ENCODE assay signal across 8 mouse cellular contexts in genomic region chr3:97680631-97681320, GRCm38 (mm10). TPM values are rescaled to one million over a fixed set of nuclear protein-coding genes. Genes with fewer than 3 reads are reported as not detected.
DNase-seq lines count a peak whose midpoint lies in the region; ATAC-seq lines count a peak whose summit lies in the region.

No protein-coding gene starts in this region.

- peak overlapping the region; percentile 41 for H3K4me3 ChIP-seq in embryonic facial prominence, embryonic 12.5 days
- peak overlapping the region; percentile 40 for H3K4me3 ChIP-seq in limb, embryonic 12.5 days (replicated peaks)
- peak overlapping the region; percentile 43 for H3K4me3 ChIP-seq in midbrain, embryonic 13.5 days (replicated peaks)

- peak; percentile 23 for DNase-seq in 3T3-L1 (ENCODE audit: low read depth, low spot score)
- DNase-seq in adrenal gland, postnatal 36 days: peak; percentile 87 to 91
- peak; percentile 83 to 91 for DNase-seq in heart, adult 18-20 months
- DNase-seq in kidney, adult 18-20 months: peak; percentile 86
- DNase-seq in spleen, adult 12 weeks (ENCODE audit: low spot score): peak; percentile 68

- peak overlapping the region; percentile 75 for H3K4me2 ChIP-seq in embryonic facial prominence, embryonic 12.5 days (replicated peaks)
- H3K4me2 ChIP-seq in limb, embryonic 12.5 days: peak overlapping the region; percentile 69
- H3K4me2 ChIP-seq in midbrain, embryonic 13.5 days (replicated peaks): peak overlapping the region; percentile 68

- H3K27me3 ChIP-seq in embryonic facial prominence, embryonic 12.5 days: no peaks in the 10 kb centered on the region
- H3K27me3 ChIP-seq in limb, embryonic 12.5 days: peaks cover 46% of the 10 kb centered on the region
- H3K27me3 ChIP-seq in midbrain, embryonic 13.5 days: peaks cover 40% of the 10 kb centered on the region

- H3K36me3 ChIP-seq in embryonic facial prominence, embryonic 12.5 days: no peaks in the 10 kb centered on the region
- no peaks in the 10 kb centered on the region for H3K36me3 ChIP-seq in limb, embryonic 12.5 days
- H3K36me3 ChIP-seq in midbrain, embryonic 13.5 days: no peaks in the 10 kb centered on the region

- peaks cover 11% of the 10 kb centered on the region; the same call in 1 of the 2 replicates for H3K4me1 ChIP-seq in embryonic facial prominence, embryonic 12.5 days
- peaks cover 19% of the 10 kb centered on the region for H3K4me1 ChIP-seq in limb, embryonic 12.5 days (replicated peaks)
- H3K4me1 ChIP-seq in midbrain, embryonic 13.5 days (replicated peaks): peaks cover 23% of the 10 kb centered on the region

- ATAC-seq in embryonic facial prominence, embryonic 12.5 days (ENCODE audit: insufficient number of reproducible peaks, insufficient read depth, low FRiP score, low TSS enrichment): peak; percentile 79
- peak; percentile 57; the same call in 1 of the 2 replicates for ATAC-seq in limb, embryonic 12.5 days (ENCODE audit: insufficient number of reproducible peaks, insufficient read depth, low FRiP score, low TSS enrichment, low read depth)
- peak; percentile 82 for ATAC-seq in midbrain, embryonic 13.5 days

- peak overlapping the region; percentile 8; the same call in 1 of the 2 replicates for H3K9ac ChIP-seq in embryonic facial prominence, embryonic 12.5 days
- peak overlapping the region; percentile 60 for H3K9ac ChIP-seq in limb, embryonic 12.5 days (replicated peaks)
- peak overlapping the region; percentile 46; the same call in 1 of the 2 replicates for H3K9ac ChIP-seq in midbrain, embryonic 13.5 days (replicated peaks)

- WGBS in embryonic facial prominence, embryonic 12.5 days: 2% methylated on average over 28 of the region's 28 CpGs
- 1% methylated on average over 28 of the region's 28 CpGs for WGBS in limb, embryonic 12.5 days
- WGBS in midbrain, embryonic 13.5 days: 2% methylated on average over 28 of the region's 28 CpGs

- H3K9me3 ChIP-seq in embryonic facial prominence, embryonic 12.5 days: no peaks in the 10 kb centered on the region
- H3K9me3 ChIP-seq in limb, embryonic 12.5 days: no peaks in the 10 kb centered on the region
- H3K9me3 ChIP-seq in midbrain, embryonic 13.5 days: no peaks in the 10 kb centered on the region

- no peak overlapping the region for H3K27ac ChIP-seq in embryonic facial prominence, embryonic 12.5 days
- no peak overlapping the region for H3K27ac ChIP-seq in limb, embryonic 12.5 days
- no peak overlapping the region for H3K27ac ChIP-seq in midbrain, embryonic 13.5 days

RNA-seq across cellular contexts. Expression of gene Gm17651, which starts 6.3 kb away (rescaled TPM):
- total RNA-seq in adrenal gland, postnatal 36 days (2021): not detected
- polyA plus RNA-seq in embryonic facial prominence, embryonic 12.5 days (2016; fragmentation: Nextera tagmentation; extraction: Ambion mirVana): not detected in 2 replicates
- not detected for total RNA-seq in heart, adult 18-20 months (2021)
- polyA plus RNA-seq in limb, embryonic 12.5 days (2016; fragmentation: Nextera tagmentation; extraction: Ambion mirVana): not detected in 2 replicates
- polyA plus RNA-seq in midbrain, embryonic 13.5 days (2015; fragmentation: Nextera tagmentation; extraction: Ambion mirVana): not detected in 2 replicates

RNA-seq across cellular contexts. Expression of gene Prkab2, which starts 22.8 kb away (rescaled TPM):
- total RNA-seq in adrenal gland, postnatal 36 days (2021): 10 to 100 TPM in 1 of 2 experiments, 1 to 10 TPM in 1; 7.5 to 10.5 TPM
- polyA plus RNA-seq in embryonic facial prominence, embryonic 12.5 days (2016; fragmentation: Nextera tagmentation; extraction: Ambion mirVana): 9.6 and 10.8 TPM in 2 replicates
- 10 to 100 TPM; 25.5 to 33.5 TPM for total RNA-seq in heart, adult 18-20 months (2021)
- polyA plus RNA-seq in limb, embryonic 12.5 days (2016; fragmentation: Nextera tagmentation; extraction: Ambion mirVana): 6.2 and 7.1 TPM in 2 replicates
- 7.3 and 7.5 TPM in 2 replicates for polyA plus RNA-seq in midbrain, embryonic 13.5 days (2015; fragmentation: Nextera tagmentation; extraction: Ambion mirVana)

RNA-seq across cellular contexts. Expression of gene Fmo5, which starts 52.2 kb away (rescaled TPM):
- total RNA-seq in adrenal gland, postnatal 36 days (2021): 10 to 100 TPM in 1 of 2 experiments, 1 to 10 TPM in 1; 8.9 to 13.3 TPM
- 1.3 and 1.5 TPM in 2 replicates for polyA plus RNA-seq in embryonic facial prominence, embryonic 12.5 days (2016; fragmentation: Nextera tagmentation; extraction: Ambion mirVana)
- 10 to 100 TPM; 12.6 to 16.0 TPM for total RNA-seq in heart, adult 18-20 months (2021)
- polyA plus RNA-seq in limb, embryonic 12.5 days (2016; fragmentation: Nextera tagmentation; extraction: Ambion mirVana): 1.4 TPM in 2 replicates
- polyA plus RNA-seq in midbrain, embryonic 13.5 days (2015; fragmentation: Nextera tagmentation; extraction: Ambion mirVana): 0.66 and 0.71 TPM in 2 replicates

Comparison
In these comparisons a context has a peak if more than half of its experiments do, and no peak if none do; other contexts are left out.
1. DNase-seq: peak in every context shown above with its lines; median percentile 89 in adrenal gland, postnatal 36 days; 87 in heart, adult 18-20 months; 86 in kidney, adult 18-20 months; 68 in spleen, adult 12 weeks; 23 in 3T3-L1.
2. H3K9ac ChIP-seq: peak in every context shown above with its lines; median percentile 60 in limb, embryonic 12.5 days; 46 in midbrain, embryonic 13.5 days; 8 in embryonic facial prominence, embryonic 12.5 days.